Mouse (Mus musculus): ENCODE data around the gene Rp9. TPM values are rescaled to one million over a fixed set of nuclear protein-coding genes. Genes with fewer than 3 reads are reported as not detected.

The Rp9 gene
- polyA plus RNA-seq, 1 experiment from 2014 or later = 42.7 TPM

DNA sequence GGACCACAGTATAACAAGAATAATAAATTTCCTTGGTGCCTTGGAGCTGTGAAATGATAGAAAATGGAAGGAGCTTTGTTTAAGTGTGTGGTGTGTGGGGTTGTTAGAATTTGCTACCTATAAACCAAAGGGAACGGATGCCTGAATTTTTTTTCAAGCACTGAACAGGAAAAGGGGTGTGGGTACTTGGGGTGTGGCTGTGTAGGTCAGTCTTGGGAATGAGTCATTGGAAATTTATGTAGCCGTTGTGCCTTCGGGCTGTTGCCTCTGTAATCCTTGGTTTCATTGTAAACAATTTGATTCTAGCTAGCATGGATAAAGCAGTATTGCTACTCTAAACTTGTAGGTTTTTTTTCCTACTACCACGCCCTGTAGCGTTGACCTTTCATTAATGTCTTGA is 79.2 kb downstream of the Rp9 start:
- ATAC-seq (replicated peaks; ENCODE audit: insufficient number of reproducible peaks, insufficient read depth, low FRiP score, low read depth) = no peak
- WGBS = 81% methylated on average over 5 of the region's 5 CpGs
- peaks cover 15% of the 10 kb centered on the region for H3K4me1 ChIP-seq (replicated peaks)

DNA sequence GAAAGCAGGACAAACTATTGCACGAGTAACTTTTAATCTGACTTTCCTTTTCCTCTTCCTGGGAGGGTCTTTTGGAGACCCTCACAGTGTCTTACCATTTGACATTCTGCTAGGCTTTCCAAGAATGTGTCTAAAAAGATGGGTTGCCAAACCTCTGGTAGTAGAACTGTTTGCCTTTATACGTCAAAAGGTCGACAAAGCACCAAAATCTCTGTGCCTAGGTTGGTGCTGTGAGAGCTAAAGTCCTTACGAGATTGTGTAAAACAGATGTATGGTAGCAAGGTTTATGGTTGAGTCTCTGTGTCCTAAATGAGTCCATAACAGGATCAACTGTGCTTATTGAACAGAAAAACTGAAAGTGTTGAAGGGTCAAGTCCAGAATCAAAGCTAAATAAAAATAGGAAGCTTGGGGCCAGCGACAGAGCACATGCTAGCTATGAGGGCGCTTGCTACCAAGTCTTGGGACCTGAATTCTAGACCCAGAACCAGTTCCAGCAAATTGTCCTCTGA is 79.8 kb downstream of the Rp9 start:
- Histone ChIP-seq H3K4me3 (peak overlapping the region; percentile 92), H3K36me3 (no peaks in the 10 kb centered on the region), H3K27me3 (no peaks in the 10 kb centered on the region), H3K9ac (peak overlapping the region; percentile 81), H3K9me3 (replicated peaks) (no peaks in the 10 kb centered on the region), H3K4me1 (replicated peaks) (peaks cover 15% of the 10 kb centered on the region), H3K27ac (peak overlapping the region; percentile 91), H3K4me2 (peak overlapping the region; percentile 82)
- 63% methylated on average over 6 of the region's 6 CpGs for WGBS
- ATAC-seq (replicated peaks; ENCODE audit: insufficient number of reproducible peaks, insufficient read depth, low FRiP score, low read depth) = no peak

More for the DNA sequence above, 79.2 kb downstream of the Rp9 start:
- H3K36me3 ChIP-seq = no peaks in the 10 kb centered on the region
- H3K4me2 ChIP-seq = no peak overlapping the region
- no peak overlapping the region for H3K9ac ChIP-seq
- H3K9me3 ChIP-seq (replicated peaks) = no peaks in the 10 kb centered on the region
- no peak overlapping the region for H3K27ac ChIP-seq
- no peaks in the 10 kb centered on the region for H3K27me3 ChIP-seq
- H3K4me3 ChIP-seq = no peak overlapping the region

DNA sequence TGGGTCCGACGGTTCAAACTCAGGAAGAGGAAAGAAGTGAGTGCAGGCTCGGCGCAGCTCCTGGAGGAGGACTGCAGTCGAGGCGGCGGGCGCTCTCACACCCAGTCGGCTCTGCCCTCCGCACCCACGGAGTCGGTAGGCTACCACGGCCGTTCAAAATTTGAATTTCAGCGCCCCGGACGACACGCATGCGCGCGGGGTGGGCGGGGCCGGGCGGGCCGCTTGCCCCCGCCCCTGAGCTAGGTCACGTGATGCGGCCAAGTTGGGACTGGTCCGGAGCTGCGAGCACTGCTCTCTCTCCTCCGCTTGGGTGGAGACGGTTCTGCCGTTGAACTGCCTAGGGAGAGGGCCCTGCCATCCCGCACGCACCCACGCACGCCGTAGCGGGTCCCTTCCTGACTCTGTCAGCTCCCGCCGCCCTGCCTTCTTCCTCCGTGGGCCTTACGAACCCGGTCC is 80.5 kb downstream of the Rp9 start, which contains the start of gene Anln:
Gene Anln, minus strand, starts transcription at position 168 of the 456 bp plus-strand sequence.
- H3K27me3 ChIP-seq = no peaks in the 10 kb centered on the region
- WGBS = under 1% methylated on average over 43 of the region's 44 CpGs
- peak within 1 kb of the TSS; percentile 92 for H3K4me3 ChIP-seq
- H3K9ac ChIP-seq = peak within 1 kb of the TSS; percentile 81
- no peaks in the 10 kb centered on the region for H3K36me3 ChIP-seq
- H3K4me2 ChIP-seq = peak within 1 kb of the TSS; percentile 82
- H3K27ac ChIP-seq = peak within 1 kb of the TSS; percentile 91
- ATAC-seq (replicated peaks; ENCODE audit: insufficient number of reproducible peaks, insufficient read depth, low FRiP score, low read depth) = peak; percentile 93
- H3K9me3 ChIP-seq (replicated peaks) = no peaks in the 10 kb centered on the region
- H3K4me1 ChIP-seq (replicated peaks) = peaks cover 15% of the 10 kb centered on the region

DNA sequence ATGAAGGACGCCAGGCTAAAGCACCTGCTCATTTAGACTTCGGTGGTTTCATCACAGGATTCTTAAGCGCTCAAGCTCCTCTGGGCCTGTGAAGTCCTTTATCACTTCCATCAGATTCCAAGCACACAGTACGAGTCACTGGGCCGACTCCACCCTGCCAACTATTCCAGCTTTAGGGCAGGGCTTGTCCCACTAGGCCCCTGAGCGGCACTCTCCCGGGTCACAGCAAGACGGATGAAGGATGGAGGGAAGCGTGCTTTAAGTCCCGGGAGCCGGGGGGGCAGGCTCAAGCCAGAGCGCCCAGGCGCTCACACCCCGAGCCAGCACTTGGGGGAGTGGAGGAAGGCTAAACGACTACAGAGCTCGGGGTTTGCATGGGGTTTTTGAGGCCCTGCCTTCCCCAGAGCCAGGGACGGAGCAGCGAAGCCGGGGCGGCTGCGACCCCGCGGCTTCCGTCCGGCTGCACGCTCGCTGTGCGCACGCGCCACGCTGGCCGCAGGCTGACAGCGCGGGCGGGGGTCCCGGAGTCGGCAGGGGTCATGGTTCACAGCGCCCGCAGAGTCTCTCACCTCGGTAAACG is 81.1 kb downstream of the Rp9 start:
- ATAC-seq (replicated peaks; ENCODE audit: insufficient number of reproducible peaks, insufficient read depth, low FRiP score, low read depth) = peak; percentile 66
- no peaks in the 10 kb centered on the region for H3K36me3 ChIP-seq
- no peaks in the 10 kb centered on the region for H3K27me3 ChIP-seq
- peak overlapping the region; percentile 92 for H3K4me3 ChIP-seq
- WGBS = under 1% methylated on average over 41 of the region's 41 CpGs
- H3K27ac ChIP-seq = peak overlapping the region; percentile 91
- no peaks in the 10 kb centered on the region for H3K9me3 ChIP-seq (replicated peaks)
- peak overlapping the region; percentile 81 for H3K9ac ChIP-seq
- H3K4me2 ChIP-seq = peak overlapping the region; percentile 82
- peaks cover 15% of the 10 kb centered on the region for H3K4me1 ChIP-seq (replicated peaks)

DNA sequence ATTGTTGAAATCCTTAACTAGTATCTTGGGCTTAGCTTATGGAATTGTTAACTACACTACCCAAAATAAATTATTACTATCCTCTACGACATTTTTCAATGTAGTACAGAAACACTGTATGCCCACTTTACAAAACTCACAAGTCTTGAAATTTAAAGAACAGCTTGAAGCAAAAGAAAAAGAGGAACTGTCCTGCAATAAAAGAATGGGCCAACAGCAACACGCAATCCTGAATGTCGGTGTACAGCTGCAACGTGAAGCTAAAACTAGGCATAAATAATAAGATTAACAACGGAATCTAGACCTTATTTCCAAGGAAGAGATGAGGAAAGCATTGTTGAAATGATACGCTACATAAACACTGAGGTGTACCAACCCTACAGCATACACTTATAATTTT is 81.6 kb downstream of the Rp9 start:
- Histone ChIP-seq H3K4me3 (peak overlapping the region; percentile 92), H3K9ac (peak overlapping the region; percentile 81), H3K27me3 (no peaks in the 10 kb centered on the region), H3K27ac (peak overlapping the region; percentile 91), H3K4me2 (peak overlapping the region; percentile 82), H3K36me3 (no peaks in the 10 kb centered on the region), H3K9me3 (replicated peaks) (no peaks in the 10 kb centered on the region), H3K4me1 (replicated peaks) (peaks cover 15% of the 10 kb centered on the region)
- no peak for ATAC-seq (replicated peaks; ENCODE audit: insufficient number of reproducible peaks, insufficient read depth, low FRiP score, low read depth)
- 11% methylated on average over 6 of the region's 6 CpGs for WGBS

DNA sequence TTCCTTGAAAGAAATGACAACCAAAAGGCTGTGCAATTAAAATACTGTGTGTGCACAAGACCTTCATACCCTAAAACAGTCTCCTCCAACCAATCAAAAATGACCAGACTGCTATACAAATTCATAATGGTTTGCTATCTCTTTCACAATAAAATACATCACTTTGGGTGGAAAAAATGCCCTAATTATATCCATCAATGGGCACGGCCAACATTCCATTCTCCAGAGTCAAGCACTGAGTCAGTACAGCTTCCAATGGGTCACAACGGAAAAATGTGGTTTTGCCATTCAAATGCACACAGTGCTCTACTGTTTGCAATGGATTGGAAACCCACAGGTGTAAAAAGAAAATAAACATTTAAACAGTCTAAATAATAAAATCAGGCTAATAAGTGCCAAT is 83.7 kb downstream of the Rp9 start:
- Histone ChIP-seq H3K4me2 (peak overlapping the region; percentile 55; the same call in 1 of the 2 replicates), H3K9ac (no peak overlapping the region), H3K27me3 (no peaks in the 10 kb centered on the region), H3K9me3 (replicated peaks) (no peaks in the 10 kb centered on the region), H3K4me1 (replicated peaks) (peaks cover 15% of the 10 kb centered on the region), H3K27ac (no peak overlapping the region), H3K4me3 (no peak overlapping the region), H3K36me3 (peaks cover 12% of the 10 kb centered on the region)
- ATAC-seq (replicated peaks; ENCODE audit: insufficient number of reproducible peaks, insufficient read depth, low FRiP score, low read depth) = no peak
- 60% methylated on average over 2 of the region's 2 CpGs for WGBS

DNA sequence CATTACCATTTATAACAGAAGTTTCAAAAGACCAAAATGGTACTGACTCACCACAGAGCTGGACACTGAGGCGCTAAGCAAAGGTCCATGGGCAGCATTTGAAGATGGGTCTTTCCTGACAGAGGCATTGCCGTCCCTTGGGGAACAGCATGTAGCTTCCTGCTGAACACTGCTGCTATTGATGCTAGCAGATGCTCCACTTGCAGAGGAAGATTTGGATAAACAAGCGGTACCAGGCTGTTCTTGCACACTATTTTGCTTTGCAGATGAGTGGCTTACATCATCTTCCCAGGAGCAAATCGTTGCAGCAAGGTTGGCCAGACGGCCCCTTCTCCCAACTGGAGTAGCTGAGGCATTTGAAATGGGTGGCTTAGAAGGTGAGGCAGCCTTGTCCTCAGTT is 93.5 kb downstream of the Rp9 start:
- Histone ChIP-seq H3K27ac (no peak overlapping the region), H3K4me1 (replicated peaks) (no peaks in the 10 kb centered on the region), H3K9me3 (replicated peaks) (no peaks in the 10 kb centered on the region), H3K9ac (no peak overlapping the region), H3K4me3 (no peak overlapping the region), H3K27me3 (no peaks in the 10 kb centered on the region), H3K4me2 (no peak overlapping the region), H3K36me3 (peaks cover 80% of the 10 kb centered on the region)
- ATAC-seq (replicated peaks; ENCODE audit: insufficient number of reproducible peaks, insufficient read depth, low FRiP score, low read depth) = no peak
- WGBS = 86% methylated on average over 5 of the region's 5 CpGs

DNA sequence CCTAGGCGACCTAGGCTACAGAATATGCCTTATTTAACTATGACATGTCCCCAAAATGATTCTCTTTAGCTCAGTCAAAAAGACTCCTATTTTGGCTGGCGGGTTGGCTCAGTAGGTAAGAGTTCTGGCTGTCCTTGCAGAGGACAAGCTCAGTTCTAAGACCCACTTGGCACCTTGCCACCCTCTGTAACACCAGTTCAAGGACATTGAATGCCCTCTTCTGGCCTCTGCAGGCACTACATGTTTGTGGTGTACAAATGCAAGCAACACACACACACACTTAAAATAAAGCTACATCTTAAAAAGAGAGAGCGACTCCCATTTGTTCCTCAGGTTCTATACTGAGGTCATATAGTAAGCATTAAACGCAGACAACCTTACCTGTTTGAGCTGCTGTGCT is 96.8 kb downstream of the Rp9 start:
- no peak overlapping the region for H3K4me2 ChIP-seq
- H3K27ac ChIP-seq = no peak overlapping the region
- H3K4me1 ChIP-seq (replicated peaks) = no peaks in the 10 kb centered on the region
- no peak overlapping the region for H3K4me3 ChIP-seq
- 97% methylated on average over 4 of the region's 4 CpGs for WGBS
- H3K36me3 ChIP-seq = peaks cover 78% of the 10 kb centered on the region
- H3K9ac ChIP-seq = no peak overlapping the region
- H3K9me3 ChIP-seq (replicated peaks) = no peaks in the 10 kb centered on the region
- no peaks in the 10 kb centered on the region for H3K27me3 ChIP-seq
- ATAC-seq (replicated peaks; ENCODE audit: insufficient number of reproducible peaks, insufficient read depth, low FRiP score, low read depth) = no peak

DNA sequence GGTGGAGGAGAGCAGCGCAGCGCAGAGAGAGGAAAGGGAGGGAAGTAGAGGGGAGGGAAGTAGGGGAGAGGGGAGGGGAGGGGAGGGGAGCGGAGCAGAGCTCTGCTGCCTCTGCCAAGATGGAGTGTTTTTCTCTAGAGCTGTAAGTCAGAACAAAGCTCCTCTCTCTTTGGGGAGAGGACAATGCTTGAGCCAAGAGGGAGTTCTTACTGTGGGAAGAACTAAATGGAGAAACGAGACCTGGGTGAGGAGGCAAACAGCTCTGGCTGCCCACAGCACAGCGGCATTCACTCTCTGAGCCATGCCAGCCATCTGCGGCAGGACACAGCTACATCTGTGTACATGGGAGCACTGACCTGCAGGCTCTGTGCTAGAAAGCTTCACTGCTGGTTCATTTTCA is 101.5 kb downstream of the Rp9 start:
- no peak overlapping the region for H3K4me3 ChIP-seq
- 73% methylated on average over 6 of the region's 6 CpGs for WGBS
- H3K9ac ChIP-seq = no peak overlapping the region
- H3K27ac ChIP-seq = no peak overlapping the region
- no peaks in the 10 kb centered on the region for H3K4me1 ChIP-seq (replicated peaks)
- H3K9me3 ChIP-seq (replicated peaks) = no peaks in the 10 kb centered on the region
- peaks cover 79% of the 10 kb centered on the region for H3K36me3 ChIP-seq
- no peak overlapping the region for H3K4me2 ChIP-seq
- H3K27me3 ChIP-seq = no peaks in the 10 kb centered on the region
- no peak for ATAC-seq (replicated peaks; ENCODE audit: insufficient number of reproducible peaks, insufficient read depth, low FRiP score, low read depth)

DNA sequence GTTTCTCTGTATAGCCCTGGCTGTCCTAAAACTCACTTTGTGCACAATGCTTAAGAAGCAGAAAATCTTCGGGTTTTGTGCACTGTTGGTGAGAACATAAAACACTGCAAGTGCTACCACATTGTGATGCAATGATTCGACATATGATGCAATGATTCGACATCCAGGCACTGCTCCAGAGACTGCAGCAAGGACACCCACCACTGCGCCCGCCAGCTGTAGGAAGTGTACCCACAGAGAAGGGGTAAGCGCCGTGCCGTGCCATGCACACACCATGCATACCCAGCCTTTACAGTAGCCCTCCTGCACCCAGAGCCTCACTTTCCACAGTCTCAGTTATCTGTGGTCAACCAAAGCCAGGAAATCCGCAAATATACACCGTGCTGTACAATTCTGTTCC is 102.9 kb downstream of the Rp9 start:
- no peak overlapping the region for H3K27ac ChIP-seq
- H3K27me3 ChIP-seq = no peaks in the 10 kb centered on the region
- no peak overlapping the region for H3K4me3 ChIP-seq
- H3K9ac ChIP-seq = no peak overlapping the region
- H3K36me3 ChIP-seq = peaks cover 77% of the 10 kb centered on the region
- no peaks in the 10 kb centered on the region for H3K9me3 ChIP-seq (replicated peaks)
- H3K4me1 ChIP-seq (replicated peaks) = no peaks in the 10 kb centered on the region
- 92% methylated on average over 10 of the region's 10 CpGs for WGBS
- H3K4me2 ChIP-seq = no peak overlapping the region
- ATAC-seq (replicated peaks; ENCODE audit: insufficient number of reproducible peaks, insufficient read depth, low FRiP score, low read depth) = no peak

DNA sequence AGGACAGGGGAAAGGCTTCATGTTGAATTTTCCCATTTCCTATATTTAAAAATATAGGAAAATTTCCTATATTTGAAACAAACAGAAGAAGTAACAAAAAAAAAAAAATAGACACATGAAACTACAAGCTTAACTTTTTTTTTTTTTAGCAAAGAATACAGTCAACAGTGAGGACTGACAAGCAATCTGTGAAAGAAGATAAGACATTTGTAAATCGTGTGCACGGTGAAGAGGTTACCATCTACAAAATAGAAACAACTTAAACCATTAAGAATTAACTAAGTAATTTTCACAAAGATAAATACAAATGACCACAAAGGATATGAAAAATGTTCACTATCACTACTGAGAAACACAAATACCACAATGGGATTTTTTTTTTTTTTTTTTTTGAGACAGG is 103.3 kb downstream of the Rp9 start:
- 81% methylated on average over 2 of the region's 2 CpGs for WGBS
- H3K36me3 ChIP-seq = peaks cover 77% of the 10 kb centered on the region

More for the DNA sequence above, 103.3 kb downstream of the Rp9 start:
- Histone ChIP-seq H3K9me3 (replicated peaks) (no peaks in the 10 kb centered on the region), H3K4me2 (no peak overlapping the region), H3K27ac (no peak overlapping the region), H3K27me3 (no peaks in the 10 kb centered on the region), H3K4me1 (replicated peaks) (no peaks in the 10 kb centered on the region), H3K9ac (no peak overlapping the region), H3K4me3 (no peak overlapping the region)
- no peak for ATAC-seq (replicated peaks; ENCODE audit: insufficient number of reproducible peaks, insufficient read depth, low FRiP score, low read depth)

All from heart, embryonic 15.5 days (tissue).